Mouse (Mus musculus) liver, adult 2 months (tissue): ENCODE results near the gene Iqck. TPM values are rescaled to one million over a fixed set of nuclear protein-coding genes. Genes with fewer than 3 reads are reported as not detected.
A peak's percentile ranks its signal among the peaks of the same experiment; 100 is the strongest.

Source experiments
- DNase-seq: peaks from one replicate; pipeline ENCODE4 v3.0.0-alpha.2; 2011; ENCODE audit warnings: low read depth, low spot score; ENCODE audit errors: extremely low read depth
- H3K27ac ChIP-seq: fragments of 200-500 bp; replicated peaks from 2 replicates; pipeline ENCODE4 v1.5.1; 2012; ENCODE audit warnings: low read depth, mild to moderate bottlenecking, control low read depth, inconsistent platforms, low read length; ENCODE audit not compliant: insufficient read depth
- H3K27me3 ChIP-seq: fragments of 200-500 bp; 2 replicates; pipeline ENCODE4 v1.6.1; 2012; ENCODE audit warnings: mild to moderate bottlenecking, moderate library complexity, low read length, inconsistent platforms; ENCODE audit not compliant: control insufficient read depth, insufficient read depth
- H3K36me3 ChIP-seq: fragments of 200-500 bp; 2 replicates; pipeline ENCODE4 v1.6.1; 2012; ENCODE audit warnings: low read length, inconsistent platforms; ENCODE audit not compliant: control insufficient read depth, insufficient read depth
- H3K4me1 ChIP-seq: fragments of 200-500 bp; 2 replicates; pipeline ENCODE4 v1.6.1; 2011; ENCODE audit warnings: low read length; ENCODE audit not compliant: control insufficient read depth, insufficient read depth
- H3K4me3 ChIP-seq: fragments of 200-500 bp; 2 replicates; pipeline ENCODE4 v1.5.1; 2011; ENCODE audit warnings: low read depth, mild to moderate bottlenecking, control low read depth, low read length, moderate library complexity; ENCODE audit not compliant: insufficient read depth
- H3K79me2 ChIP-seq: fragments of 200-500 bp; 2 replicates; pipeline ENCODE4 v1.6.1; 2012; ENCODE audit warnings: inconsistent platforms, mild to moderate bottlenecking, low read length, moderate library complexity; ENCODE audit not compliant: control insufficient read depth, insufficient read depth
- H3K9ac ChIP-seq: fragments of 200-500 bp; 2 replicates; pipeline ENCODE4 v1.6.1; 2012; ENCODE audit warnings: low read depth, mild to moderate bottlenecking, control low read depth, inconsistent platforms, low read length
- CTCF ChIP-seq: fragments of 200-500 bp; IDR thresholded peaks from 2 replicates; pipeline ENCODE4 v1.5.1; 2011; ENCODE audit warnings: low read depth, low read length, control low read depth
- POLR2A ChIP-seq: fragments of 200-500 bp; IDR thresholded peaks from 2 replicates; pipeline ENCODE4 v1.6.1; 2011; ENCODE audit warnings: low read length, control low read depth; ENCODE audit not compliant: insufficient read depth; ENCODE audit errors: extremely low read depth
- WGBS: fragments of 180-500 bp; shearing (Covaris S2); methylation state at CpG from one replicate; pipeline ENCODE4 v1.1.7; 2018; 5-methylcytosine and 5-hydroxymethylcytosine counted together
- polyA plus RNA-seq: library from polyadenylated mRNA; depleted of rRNA; stranded (reverse); fragments of >200 nt; gene quantifications from 2 replicates; pipeline ENCODE4 v1.2.3, GENCODE M21; 2012
- total RNA-seq: library from RNA; depleted of rRNA; stranded (reverse); fragments of >200 nt; gene quantifications from 2 replicates; pipeline ENCODE4 v1.2.3, GENCODE M21; 2014

Gene Iqck
- total and polyA plus RNA-seq, 2 experiments = 0.07 to 0.09 TPM

GRCm38 (mm10) chr7:118827975-118828416, 27.6 kb upstream of the Iqck start:
- Histone ChIP-seq H3K27me3 (no peaks in the 10 kb centered on the region), H3K9ac (no peak overlapping the region), H3K4me3 (no peak overlapping the region), H3K79me2 (no peaks in the 10 kb centered on the region), H3K36me3 (peaks cover 12% of the 10 kb centered on the region), H3K4me1 (no peaks in the 10 kb centered on the region), H3K27ac (no peak overlapping the region)
- TF ChIP-seq CTCF = no peak
- no peak for TF ChIP-seq POLR2A
- 57% methylated on average over 5 of the region's 5 CpGs for WGBS
- peak; percentile 43 for DNase-seq

GRCm38 (mm10) chr7:118837901-118838300, 17.7 kb upstream of the Iqck start:
- no peak for DNase-seq
- WGBS = 90% methylated on average over 5 of the region's 5 CpGs
- Histone ChIP-seq H3K79me2 (no peaks in the 10 kb centered on the region), H3K27ac (no peak overlapping the region), H3K36me3 (peaks cover 20% of the 10 kb centered on the region; the same call in 1 of the 2 replicates), H3K4me3 (no peak overlapping the region), H3K9ac (no peak overlapping the region), H3K27me3 (no peaks in the 10 kb centered on the region), H3K4me1 (no peaks in the 10 kb centered on the region)
- TF ChIP-seq CTCF (no peak), POLR2A (no peak)

- TF ChIP-seq POLR2A = no peak
- 81% methylated on average over 8 of the region's 8 CpGs for WGBS
- Histone ChIP-seq H3K79me2 (no peaks in the 10 kb centered on the region), H3K27me3 (no peaks in the 10 kb centered on the region), H3K9ac (no peak overlapping the region), H3K27ac (no peak overlapping the region), H3K4me3 (no peak overlapping the region), H3K36me3 (peaks cover 32% of the 10 kb centered on the region), H3K4me1 (no peaks in the 10 kb centered on the region)
- DNase-seq = no peak
Measured at GRCm38 (mm10) chr7:118841030-118841745, 14.4 kb upstream of the Iqck start.

- H3K27ac ChIP-seq = no peak overlapping the region
- TF ChIP-seq POLR2A = no peak
- no peak for TF ChIP-seq CTCF
- DNase-seq = peak; percentile 23
- peaks cover 34% of the 10 kb centered on the region for H3K36me3 ChIP-seq
- no peaks in the 10 kb centered on the region for H3K27me3 ChIP-seq
- 29% methylated on average over 1 of the region's 1 CpGs for WGBS
- no peak overlapping the region for H3K4me3 ChIP-seq
- no peaks in the 10 kb centered on the region for H3K79me2 ChIP-seq
- no peaks in the 10 kb centered on the region for H3K4me1 ChIP-seq
- no peak overlapping the region for H3K9ac ChIP-seq
Measured at GRCm38 (mm10) chr7:118841796-118842195, 13.8 kb upstream of the Iqck start.

DNA sequence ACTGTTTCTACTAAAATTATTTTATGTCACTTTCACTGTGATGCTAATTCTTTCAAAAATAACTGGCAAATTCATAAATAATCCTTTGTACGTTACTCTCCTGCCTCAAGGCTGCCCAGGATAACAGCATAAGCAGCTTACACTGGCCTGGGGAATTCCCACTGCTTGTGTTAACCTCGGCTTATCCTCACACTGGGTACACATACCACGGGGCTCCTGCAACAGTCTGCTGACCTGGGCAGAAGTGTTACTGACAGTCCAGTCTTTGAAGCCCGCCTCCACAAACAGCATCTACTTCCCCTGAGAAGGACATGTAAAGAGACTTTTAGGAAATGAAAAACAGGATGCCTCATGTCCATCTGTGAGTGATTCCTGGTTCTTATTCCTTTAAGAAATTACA, 12.6 kb upstream of the Iqck start:
- no peak for DNase-seq
- no peaks in the 10 kb centered on the region for H3K4me1 ChIP-seq
- H3K27ac ChIP-seq = no peak overlapping the region
- H3K4me3 ChIP-seq = no peak overlapping the region
- no peaks in the 10 kb centered on the region for H3K79me2 ChIP-seq
- no peak overlapping the region for H3K9ac ChIP-seq
- H3K27me3 ChIP-seq = no peaks in the 10 kb centered on the region
- H3K36me3 ChIP-seq = peaks cover 39% of the 10 kb centered on the region
- TF ChIP-seq CTCF (no peak), POLR2A (no peak)
- WGBS = 58% methylated on average over 4 of the region's 4 CpGs

DNA sequence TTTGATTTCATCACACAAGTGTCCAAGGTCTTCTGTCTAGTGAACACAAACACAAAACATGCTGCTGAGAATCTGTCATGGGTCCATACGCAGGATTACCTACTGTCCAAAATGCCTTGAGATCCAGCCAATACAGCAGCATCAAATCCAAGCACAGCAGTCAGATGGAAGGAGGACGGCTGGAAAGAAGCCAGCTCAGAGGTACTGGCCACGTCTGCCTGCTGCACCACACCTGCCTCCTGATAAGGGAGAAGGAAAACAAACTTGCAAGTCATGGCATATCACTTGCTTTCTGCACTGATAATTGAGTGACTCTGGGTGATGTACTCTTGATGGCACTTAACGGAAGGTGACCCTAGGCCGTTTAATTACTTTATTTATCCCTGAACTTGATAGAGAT, 10.4 kb upstream of the Iqck start:
- no peak for DNase-seq
- TF ChIP-seq POLR2A (no peak), CTCF (no peak)
- Histone ChIP-seq H3K27me3 (no peaks in the 10 kb centered on the region), H3K4me3 (no peak overlapping the region), H3K79me2 (no peaks in the 10 kb centered on the region), H3K27ac (no peak overlapping the region), H3K4me1 (no peaks in the 10 kb centered on the region), H3K9ac (no peak overlapping the region), H3K36me3 (peaks cover 43% of the 10 kb centered on the region)
- WGBS = 74% methylated on average over 5 of the region's 5 CpGs
